Mouse (Mus musculus): ENCODE measurements at regions not wholly inside any gene's neighbourhood (a gene's known extent, or its start where the extent isn't known, plus 50 kb on each side); places are given as distances from the start of the nearest gene placed in this dataset.
A peak's percentile ranks its signal among the peaks of the same experiment; 100 is the strongest.

DNA sequence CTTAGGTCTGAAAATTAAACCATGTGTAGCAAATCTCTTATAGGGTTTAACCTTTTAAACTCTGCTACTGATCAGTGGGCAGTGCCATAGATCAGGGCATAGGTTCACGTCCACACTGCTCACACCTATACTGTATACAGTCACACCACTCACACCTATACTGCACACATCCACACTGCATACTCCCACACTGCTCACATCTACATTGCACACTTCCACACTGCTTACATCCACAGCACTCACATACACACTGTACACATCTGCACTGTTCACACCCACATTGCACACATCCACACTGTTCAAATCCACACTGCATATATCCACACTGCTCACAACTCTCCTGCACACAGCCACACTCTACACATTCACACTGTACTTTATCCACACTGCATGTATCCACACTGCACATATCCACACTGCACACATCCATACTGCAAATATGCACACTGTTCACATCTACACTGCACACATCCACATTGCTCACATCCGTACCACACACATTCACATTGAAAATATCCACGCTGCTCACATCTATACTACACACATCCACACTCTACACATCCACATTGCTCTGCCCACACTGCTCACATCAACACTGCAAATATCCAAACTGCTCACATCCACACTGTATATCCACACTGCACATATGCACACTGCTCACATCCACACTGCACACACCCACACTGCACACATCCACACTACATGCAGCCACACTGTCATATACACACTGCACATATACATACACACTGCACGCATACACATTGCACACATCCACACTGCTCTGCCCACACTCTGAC, 209.7 kb upstream of the Arpp21 start:
- DNase-seq (ENCODE audit: low spot score in 2 of 2), result no peak
- intact Hi-C loops (cut with DNase I), result no loop called here

DNA sequence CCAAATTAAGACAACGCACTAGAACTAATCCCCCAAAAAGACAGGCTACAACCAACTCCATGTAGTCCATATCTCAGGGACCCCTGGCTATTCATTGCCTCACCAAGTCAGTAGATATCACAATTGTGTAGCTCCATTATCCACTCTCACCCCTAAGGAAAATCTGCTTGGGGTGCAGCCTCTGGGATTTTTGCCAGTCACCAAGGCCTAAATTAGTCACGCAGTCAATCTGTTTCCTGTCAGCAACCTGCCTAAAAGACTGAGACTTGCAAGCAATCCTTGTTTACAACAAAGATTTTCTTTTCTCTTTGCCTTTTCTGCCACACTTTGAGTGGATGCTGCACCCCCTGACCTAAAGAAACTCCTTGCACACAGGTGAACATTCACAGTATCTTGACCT, 208.5 kb upstream of the Arpp21 start:
- intact Hi-C loops (cut with DNase I), result no loop called here
- DNase-seq (ENCODE audit: low spot score in 2 of 2), result peak in 1 of 2 experiments; percentile 26

DNA sequence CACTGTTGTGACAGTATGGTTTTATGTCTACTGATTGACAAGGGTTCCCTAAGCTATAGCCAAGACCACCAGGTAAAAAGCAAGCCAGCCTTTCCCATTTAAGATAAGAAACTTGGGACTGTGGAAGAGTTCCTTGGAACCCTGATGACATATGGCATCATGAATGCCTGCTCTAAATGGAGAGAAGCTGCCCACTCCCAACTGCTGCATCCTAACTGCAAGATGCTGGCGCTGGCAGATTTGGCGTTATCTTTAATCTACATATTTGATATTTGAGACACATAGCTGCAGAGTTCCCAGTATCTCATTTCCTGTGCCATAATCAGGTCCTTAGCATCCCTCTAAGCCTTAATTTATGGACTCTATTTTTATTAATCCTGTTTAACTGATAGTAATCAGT, 200.4 kb upstream of the Arpp21 start:
- intact Hi-C loops (cut with DNase I), result no loop called here
- DNase-seq (ENCODE audit: low spot score in 2 of 2), result peak; percentile 45 to 67

DNA sequence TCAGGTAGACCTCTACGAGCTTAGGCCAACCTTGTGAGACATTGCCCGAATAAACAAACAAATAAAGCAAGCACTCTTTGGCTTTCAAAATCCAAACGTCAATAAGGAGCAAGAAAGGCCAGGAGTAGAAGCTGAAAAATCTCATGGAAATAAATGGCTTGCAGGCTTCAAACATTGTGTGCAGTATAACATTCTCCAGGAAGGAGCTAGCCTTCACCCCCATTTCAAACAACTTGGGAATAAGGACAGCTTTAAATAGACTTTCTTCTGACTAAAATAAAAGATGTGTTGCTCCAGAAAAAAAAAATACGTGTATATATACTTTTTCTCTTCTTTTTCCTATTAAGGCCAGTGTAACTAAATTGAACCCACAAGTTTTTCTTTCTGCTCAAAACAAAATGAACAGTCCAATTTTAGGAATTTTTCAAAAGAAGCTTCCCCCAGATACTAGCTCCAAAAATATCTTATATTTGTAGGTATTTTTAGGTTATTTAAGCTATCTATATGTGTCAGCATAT, 196.2 kb upstream of the Arpp21 start:
- intact Hi-C loops (cut with DNase I), result no loop called here

DNA sequence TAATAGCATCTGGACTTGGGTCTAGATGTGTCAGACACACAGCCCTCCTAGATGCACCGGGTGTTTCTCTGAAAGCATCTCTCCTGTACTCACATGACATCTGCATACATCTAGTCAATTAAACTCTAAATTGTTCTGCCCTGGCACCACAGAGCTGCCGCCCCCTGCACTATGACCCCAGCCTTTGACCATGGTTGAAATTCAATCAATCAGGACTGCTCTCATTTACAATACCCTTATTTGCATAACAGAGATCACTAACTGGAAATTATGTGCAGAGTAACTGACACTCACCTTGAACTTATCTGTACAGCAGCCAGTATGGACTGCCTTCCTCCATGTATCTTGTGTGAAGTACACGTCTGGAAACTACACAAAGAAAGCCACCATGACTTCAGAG, 193.5 kb upstream of the Arpp21 start:
- intact Hi-C loops (cut with DNase I), result no loop called here
- DNase-seq (ENCODE audit: low spot score in 2 of 2), result no peak

More for the DNA sequence above, 196.2 kb upstream of the Arpp21 start:
- DNase-seq (ENCODE audit: low spot score in 2 of 2), result peak in 1 of 2 experiments; percentile 14

DNA sequence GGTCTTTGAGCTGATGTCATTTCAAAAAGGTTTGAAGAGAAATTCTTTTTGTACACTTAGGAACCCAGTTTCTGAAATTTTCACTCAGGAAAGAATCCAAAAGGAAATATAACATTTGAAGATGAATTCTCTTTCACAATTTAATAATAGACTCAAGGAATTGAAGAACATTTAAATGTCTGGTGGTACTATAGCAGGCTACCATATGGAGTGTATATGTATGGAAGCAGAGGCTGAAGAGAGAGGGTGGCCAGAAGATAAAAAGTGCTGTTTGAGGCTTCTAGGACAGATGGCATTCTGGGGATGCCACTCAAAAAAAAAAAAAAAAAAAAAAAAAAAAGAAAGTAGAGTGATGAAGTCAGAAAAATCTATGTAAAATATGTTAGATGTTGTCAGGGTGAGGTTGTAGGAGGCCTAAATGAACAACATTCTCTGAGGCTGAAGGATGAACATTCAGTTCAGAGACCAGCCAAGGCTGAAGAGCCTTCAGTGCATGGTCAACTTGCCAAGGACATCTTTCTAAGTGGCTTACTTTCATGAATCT, 170.1 kb upstream of the Arpp21 start:
- intact Hi-C loops (cut with DNase I), result loop anchor here (5.0 kb wide), 1 partner anchor 169 kb away; the partner anchor contains the start of gene Arpp21
- DNase-seq (ENCODE audit: low spot score in 2 of 2), result peak in 1 of 2 experiments; percentile 53

DNA sequence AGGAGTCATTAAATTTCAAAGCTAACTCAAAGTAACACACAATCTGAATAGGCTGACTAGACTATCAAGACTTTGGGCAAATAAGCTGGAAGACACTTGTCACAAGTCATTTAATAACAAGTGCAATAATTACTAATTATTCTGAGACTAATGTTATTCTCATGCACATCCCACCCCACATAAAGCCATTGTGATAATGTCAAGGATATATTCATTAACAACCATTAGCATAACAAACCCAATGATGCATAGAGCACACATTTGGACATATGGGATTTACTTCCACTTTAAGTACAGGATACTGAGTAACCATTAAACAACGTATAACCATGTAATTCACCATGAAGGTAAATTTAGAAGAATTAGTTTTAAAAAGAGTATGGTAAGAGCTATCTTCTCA, 135.0 kb upstream of the Arpp21 start:
- intact Hi-C loops (cut with DNase I), result no loop called here
- no peak for DNase-seq (ENCODE audit: low spot score in 2 of 2)

DNA sequence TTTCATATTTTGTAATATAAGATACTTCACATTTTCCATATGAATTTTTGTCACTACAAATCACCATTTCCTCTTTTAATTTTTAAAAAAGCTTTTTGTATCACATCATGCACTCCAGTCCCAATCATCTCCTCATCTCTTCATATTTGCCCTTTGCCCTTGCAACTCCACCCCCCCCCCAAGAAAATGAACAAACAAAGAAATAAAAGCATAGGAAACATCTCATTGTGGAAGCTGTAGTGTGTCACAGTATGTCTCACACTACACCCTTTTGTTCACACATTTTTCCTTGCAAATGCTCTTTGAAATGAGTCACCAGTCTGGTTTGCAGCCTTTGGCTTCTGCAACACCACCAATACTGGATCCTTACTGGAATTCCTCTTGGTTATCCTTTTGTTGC, 131.6 kb upstream of the Arpp21 start:
- no peak for DNase-seq (ENCODE audit: low spot score in 2 of 2)
- intact Hi-C loops (cut with DNase I), result no loop called here

DNA sequence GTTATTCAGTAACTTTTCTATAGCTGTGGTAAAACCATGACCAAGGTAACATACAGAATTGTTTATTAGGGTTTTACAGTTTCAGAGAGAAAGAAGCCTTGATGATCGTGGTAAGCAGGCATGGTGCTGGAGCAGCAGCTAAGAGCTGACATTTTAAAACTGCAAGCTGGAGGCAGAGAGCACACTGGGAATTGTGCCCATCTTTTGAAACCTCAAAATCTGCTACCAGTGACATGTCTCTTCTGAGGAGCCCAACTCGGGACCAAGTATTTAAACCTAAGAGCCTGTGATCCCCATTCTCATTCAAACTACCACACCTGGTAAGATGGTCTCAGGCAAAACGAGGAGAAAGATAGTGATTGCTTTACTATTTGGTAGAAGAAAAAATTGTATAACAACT, 125.6 kb upstream of the Arpp21 start:
- intact Hi-C loops (cut with DNase I), result no loop called here
- DNase-seq (ENCODE audit: low spot score in 2 of 2), result peak; percentile 24 to 28

DNA sequence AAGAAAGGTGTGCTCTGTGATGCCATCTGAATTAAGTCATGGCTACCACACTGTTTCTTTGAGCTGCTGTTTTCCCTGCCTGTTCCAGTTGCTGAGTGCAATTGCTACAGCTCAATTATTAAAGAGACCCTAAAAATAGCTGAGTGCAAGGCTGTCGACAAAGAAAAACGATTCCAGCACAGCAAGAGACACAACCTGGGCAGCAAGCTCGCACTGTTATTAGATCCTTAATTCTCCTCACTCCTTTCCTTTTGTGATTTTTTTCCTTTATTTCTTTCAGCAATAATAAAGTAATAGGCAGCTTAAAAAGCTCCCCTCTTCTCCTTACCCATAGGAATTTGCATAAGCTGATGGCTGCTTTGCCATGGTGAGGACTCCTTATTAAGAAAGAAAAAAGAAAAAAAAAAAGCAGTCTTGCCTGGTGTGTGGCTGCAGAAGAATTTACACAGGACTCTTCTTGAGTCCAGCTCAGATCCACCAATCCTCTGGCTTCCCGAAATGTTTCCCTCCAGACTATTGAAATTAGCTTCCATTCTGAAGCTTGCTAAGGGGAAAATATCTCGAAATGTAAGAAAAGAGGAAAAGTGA, 123.1 kb upstream of the Arpp21 start:
- intact Hi-C loops (cut with DNase I), result no loop called here
- DNase-seq (ENCODE audit: low spot score in 2 of 2), result no peak

DNA sequence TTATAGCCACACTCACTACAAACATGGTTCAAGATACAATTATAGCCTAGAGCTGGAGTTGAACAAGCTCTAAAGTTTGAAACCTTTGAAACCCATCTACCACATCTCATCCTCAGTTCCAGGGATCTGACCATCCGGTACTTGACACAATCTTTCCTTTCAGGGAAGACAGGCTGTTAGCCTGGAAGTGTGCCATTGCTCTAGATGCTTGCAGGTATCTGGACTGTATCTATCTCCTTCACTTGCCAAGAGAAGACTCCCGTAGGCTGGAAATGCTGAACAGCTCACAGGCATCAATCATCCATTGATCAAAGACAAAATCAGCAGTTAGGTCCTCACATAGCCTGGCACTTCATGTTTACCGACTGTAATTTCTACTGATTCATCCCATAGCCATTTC, 117.5 kb upstream of the Arpp21 start:
- intact Hi-C loops (cut with DNase I), result no loop called here
- no peak for DNase-seq (ENCODE audit: low spot score in 2 of 2)

DNA sequence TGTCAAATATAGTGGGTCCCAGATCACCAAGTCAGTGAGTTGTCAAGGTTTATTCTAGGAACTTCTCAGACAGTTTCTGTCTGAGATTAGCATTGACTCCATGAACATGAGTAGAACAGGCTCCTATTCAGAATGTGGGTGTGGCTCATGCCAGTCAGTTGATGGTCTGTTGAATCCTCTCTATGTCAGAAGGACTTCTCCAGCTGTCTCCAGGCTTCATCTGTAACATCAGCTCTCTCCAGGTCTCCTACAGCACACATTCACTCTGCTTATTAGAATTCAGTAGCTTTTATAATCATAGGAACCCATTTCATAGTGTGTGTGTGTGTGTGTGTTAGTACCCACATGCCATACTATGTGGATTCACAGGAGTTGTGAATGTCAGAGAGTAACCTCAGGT, 113.2 kb upstream of the Arpp21 start:
- intact Hi-C loops (cut with DNase I), result no loop called here
- DNase-seq (ENCODE audit: low spot score in 2 of 2), result no peak

DNA sequence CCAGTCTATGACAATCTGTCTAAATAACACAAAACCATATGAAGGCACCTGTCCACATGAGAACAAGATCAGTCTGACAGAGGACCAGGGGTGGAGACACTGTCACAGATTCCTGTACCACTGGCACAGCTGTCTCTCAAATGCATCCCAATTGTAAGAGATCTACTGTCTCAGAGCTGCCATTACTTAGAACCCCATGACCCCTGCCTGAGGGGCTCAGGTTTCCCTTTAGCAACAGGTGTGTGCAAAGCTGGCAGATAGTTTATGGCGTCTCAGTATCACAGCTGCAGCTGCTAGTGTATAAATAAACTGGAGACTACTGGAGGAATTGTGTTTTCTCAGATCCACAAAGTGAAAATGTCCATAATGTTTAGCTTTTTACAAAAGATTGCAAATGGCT, 109.1 kb upstream of the Arpp21 start:
- intact Hi-C loops (cut with DNase I), result no loop called here
- no peak for DNase-seq (ENCODE audit: low spot score in 2 of 2)

DNA sequence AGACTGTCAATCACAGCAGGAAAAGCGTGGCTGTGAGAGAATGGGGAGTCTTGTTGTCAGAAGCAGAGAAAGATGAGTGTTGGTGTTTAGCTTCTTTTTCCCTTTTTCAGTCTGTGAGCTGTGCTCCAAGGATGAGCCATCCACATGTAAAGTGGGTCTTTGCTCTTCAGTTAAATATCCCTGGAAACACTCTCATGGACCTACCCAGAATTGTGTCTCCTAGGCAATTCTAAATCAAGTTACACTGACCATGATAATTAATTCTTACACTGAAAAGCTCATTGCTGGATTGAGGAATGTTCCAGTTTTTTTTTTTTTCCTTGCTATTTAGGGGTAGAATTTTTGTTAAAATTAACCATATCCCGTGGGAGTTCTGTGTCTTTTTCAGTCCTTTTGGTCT, 104.6 kb upstream of the Arpp21 start:
- intact Hi-C loops (cut with DNase I), result no loop called here
- peak in 1 of 2 experiments; percentile 61 for DNase-seq (ENCODE audit: low spot score in 2 of 2)

DNA sequence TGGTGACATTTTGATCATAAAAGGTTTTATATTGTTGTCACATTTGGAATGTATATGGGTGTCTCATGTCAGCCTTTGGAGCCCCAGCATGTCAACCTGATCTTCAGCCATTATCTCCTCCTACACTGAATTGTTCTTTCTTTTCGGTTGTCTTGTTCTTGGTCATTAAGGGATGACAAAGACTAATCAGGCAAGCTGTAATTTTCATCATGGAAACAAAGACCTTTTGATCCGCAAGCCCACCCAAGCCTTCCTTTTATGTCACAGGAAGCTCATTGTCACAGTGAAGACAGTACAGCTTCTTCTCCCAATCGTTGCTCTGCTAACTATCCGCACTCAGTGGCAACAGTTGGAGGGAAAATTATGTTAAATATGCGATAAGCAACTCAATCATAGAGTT, 84.3 kb upstream of the Arpp21 start:
- DNase-seq (ENCODE audit: low spot score in 2 of 2), result no peak
- intact Hi-C loops (cut with DNase I), result no loop called here

DNA sequence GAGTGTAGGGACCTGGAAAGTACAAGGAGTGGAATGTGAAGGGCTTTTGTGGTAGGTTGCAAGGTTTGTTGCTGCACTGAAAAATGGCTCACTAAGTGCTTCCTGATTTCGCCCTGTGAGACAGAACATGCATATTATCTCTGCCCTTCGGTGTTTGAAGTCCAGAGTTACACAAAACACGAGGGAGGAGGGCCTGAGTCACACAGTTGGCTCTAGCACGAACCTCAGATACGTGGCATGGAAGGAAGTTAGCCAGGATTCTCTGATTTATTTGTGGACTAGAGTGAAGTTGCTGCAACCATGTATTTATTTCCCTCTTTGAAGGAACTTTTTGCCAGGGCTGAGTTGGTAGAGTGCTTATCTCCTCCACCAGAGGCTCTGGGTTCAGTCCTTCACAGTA, 73.2 kb upstream of the Arpp21 start:
- intact Hi-C loops (cut with DNase I), result no loop called here
- no peak for DNase-seq (ENCODE audit: low spot score in 2 of 2)

DNA sequence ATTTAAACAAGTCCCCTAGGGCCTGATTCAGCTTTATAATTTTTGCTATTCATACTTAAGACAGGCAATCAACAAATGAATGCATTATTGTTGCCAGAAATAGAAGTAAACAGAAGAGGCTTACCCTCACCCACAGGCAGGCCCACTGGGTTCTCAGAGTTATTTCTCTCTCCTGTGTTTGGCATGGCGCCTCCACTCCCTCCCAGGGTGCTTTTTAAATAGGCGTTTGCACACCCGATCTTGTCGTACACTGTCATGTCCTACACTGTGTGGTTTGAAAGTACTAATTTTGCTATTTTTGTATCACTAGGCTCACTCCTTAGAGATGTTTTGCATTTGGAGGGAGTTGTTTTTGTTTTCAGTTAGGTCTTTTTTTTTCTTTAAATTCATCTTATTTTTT, 72.1 kb upstream of the Arpp21 start:
- intact Hi-C loops (cut with DNase I), result no loop called here
- peak; percentile 34 to 53 for DNase-seq (ENCODE audit: low spot score in 2 of 2)

DNA sequence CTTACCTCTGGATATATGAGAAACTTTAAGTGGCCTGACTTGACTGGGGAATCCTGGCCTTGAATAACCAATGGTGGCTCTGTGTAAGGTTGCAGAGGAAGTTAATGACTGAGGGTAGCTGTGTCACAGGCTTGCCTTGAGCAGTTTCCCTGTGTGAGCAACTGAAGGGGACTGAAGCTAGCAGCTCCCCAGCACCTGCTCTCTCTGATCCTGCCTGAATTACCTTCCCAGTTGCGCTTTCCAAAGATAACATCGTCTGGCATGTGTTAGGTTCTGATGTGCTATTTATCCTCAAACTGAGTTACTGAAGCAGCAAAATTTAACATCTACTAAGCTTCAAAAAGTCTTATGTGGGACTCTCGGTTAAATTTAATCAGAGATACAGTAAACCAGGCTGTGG, 56.1 kb upstream of the Arpp21 start:
- intact Hi-C loops (cut with DNase I), result no loop called here
- DNase-seq (ENCODE audit: low spot score in 2 of 2), result peak in 1 of 2 experiments; percentile 3

Data from left cerebral cortex, postnatal 14 days (tissue).